Mouse (Mus musculus) urinary bladder, postnatal 4 days (tissue): Measurements from ENCODE around the gene Zbtb2.
A peak's percentile ranks its signal among the peaks of the same experiment; 100 is the strongest.

Source experiments
- DNase-seq, 2 experiments: peaks; one replicate each; pipeline ENCODE4 v3.0.0; 2021 to 2022; ENCODE audit warnings: low spot score in 2 of 2

The Zbtb2 gene

GRCm38 (mm10) chr10:4334039-4334683 is 53.7 kb downstream of the Zbtb2 start:
- peak; percentile 85 to 91 for DNase-seq

DNA sequence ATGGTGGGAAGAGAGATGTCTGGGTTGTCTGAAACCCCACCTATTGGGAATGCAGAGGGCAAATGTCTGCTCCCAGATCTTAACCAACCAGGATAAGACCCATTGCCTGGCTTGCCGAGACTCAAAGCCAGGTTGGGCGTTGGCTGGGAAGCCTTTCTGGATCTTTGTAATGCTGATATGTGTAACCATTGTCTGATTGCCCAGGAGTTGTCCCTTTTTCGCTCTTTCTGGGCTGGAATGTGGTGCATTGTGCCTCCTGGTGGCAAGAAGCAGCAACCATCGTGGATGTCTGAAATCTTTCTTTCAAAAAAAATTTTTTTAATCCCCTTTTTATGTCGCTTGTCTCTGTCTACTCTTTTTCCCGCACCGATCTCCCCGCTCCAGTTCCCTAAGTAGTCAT is 54.6 kb downstream of the Zbtb2 start:
- DNase-seq = peak in 1 of 2 experiments; percentile 42

DNA sequence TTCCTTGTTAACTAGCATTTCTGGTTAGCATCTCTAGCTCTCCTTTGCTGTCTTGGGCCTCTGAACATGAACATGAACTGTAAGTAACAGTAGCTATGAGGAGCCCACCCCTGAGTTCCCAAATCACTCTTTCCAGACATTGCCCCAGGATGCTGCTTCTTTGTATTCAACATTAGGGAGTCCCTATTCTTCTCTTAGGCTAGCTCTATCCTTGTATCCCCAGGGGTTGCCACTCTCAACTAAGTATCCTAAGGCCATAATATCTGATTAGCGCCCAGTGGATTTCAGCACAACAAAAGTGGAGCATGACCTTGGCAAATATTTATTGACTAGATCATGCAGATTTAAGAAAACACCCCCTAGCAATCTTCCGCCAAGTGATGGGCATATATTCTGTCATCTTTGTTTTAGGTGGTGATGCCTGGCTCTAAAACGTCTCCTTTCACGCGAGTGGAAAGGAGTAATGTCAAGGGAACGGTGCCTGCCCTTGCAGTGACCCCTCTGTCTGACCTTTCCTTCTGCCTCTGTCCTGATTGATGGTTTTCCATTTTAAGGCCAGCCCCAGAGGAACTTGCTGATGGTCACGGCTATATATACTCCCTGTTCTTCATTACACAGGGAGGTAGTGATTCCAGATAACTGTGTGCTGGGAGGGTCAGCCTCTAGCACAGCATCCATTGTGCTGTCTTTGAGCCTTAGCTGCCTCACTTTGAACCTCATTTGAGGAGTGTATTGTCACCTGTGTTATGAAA is 55.5 kb downstream of the Zbtb2 start:
- DNase-seq = no peak

DNA sequence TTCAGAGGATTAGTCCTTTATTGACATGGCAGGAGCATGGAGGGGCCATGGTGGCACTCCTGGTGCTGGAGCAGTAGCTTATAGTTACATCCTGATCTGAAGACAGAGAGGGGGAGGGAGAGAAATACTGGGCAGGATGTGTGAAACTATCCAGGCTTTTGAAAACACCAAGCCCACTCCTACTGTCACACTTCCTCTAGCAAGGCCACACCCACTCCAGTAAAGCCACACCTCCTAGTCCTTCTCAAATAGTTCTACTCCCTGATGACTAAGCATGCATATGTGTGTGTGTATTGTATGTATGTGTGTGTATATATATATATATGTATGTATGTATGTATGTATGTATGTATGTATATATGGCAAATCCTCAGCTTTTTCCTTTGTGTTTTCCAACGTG is 60.2 kb downstream of the Zbtb2 start:
- no peak for DNase-seq

DNA sequence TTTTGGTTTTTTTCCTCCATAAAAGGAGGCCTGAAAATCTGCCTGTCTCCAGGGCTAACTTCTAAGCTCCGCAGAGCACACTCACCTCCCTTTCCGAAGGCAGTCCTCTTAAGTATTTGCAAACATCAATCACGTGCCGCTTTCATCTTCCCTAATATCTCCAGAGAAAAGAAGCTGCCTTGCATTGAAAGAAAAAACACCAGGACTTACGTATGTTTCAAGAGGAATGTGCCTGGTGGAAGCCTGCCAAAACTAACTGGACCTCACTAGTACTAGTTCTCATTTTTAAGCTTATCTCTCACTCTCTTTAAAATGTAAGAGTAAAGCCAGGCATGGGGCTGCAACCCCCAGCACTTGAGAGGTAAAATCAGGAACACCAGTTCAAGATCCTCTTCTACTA is 62.3 kb downstream of the Zbtb2 start:
- no peak for DNase-seq

DNA sequence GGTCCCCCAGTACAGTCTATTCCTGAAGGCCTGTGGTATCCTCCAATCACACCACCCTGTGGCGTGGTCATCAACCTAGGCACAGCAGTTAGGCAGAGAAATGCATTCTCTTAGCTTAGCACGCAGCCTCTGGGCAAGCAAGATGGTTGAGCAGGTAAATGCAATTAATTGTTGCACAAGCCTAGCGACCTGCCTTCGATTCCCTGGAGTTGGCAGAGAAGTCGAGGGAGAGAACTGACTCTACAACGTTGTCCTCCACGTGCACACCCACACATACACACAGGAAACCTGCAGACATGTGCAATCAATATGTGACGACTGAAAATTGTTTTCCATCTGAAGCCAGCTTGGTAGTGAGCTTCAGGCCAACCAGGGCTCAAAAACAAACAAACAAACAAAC is 64.0 kb downstream of the Zbtb2 start:
- no peak for DNase-seq
